In the genomic region with DNA sequence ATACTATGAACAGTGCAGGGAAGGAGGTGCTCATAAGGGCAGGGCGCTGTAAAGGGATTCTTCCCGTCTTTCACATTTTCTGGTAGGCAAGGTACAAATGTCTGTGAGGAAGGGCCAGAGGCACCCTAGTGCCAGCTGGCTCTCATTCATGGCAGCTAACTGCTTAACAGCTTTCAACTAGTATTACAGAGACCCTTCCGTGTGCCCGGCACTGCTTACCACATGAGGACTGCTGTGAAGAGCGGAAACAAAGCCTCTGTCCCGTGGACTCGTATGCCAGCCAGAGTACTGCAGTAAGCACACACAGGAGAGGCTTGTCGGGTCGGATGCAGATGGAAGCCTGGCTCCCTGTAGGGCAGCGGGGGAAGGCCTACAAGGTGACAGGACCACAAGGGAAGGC, we compare ENCODE assay signal across 15 mouse cellular contexts.
DNase-seq lines count a peak whose midpoint lies in the region; ATAC-seq lines count a peak whose summit lies in the region.
"Had no signal": no experiment of that assay in that cellular context is flagged by ENCODE, and none has a peak within 500 bp of the region (broad histone marks: within the 10 kb centered on the region; RNA-seq: fewer than 3 reads in every experiment).

No protein-coding gene starts in this region.

- no peaks in the 10 kb centered on the region for H3K9me3 ChIP-seq in hindbrain, embryonic 15.5 days
- H3K9me3 ChIP-seq in hindbrain, embryonic 12.5 days (replicated peaks), result no peaks in the 10 kb centered on the region
- H3K9me3 ChIP-seq in forebrain, embryonic 15.5 days, result no peaks in the 10 kb centered on the region
- H3K9me3 ChIP-seq: liver, embryonic 13.5 days had no signal

- peaks cover 26% of the 10 kb centered on the region for H3K4me1 ChIP-seq in hindbrain, embryonic 15.5 days (replicated peaks)
- H3K4me1 ChIP-seq in hindbrain, embryonic 12.5 days, result 0 out of 2 replicates have a peak, but pooled peaks cover 6% of the 10 kb centered on the region
- H3K4me1 ChIP-seq in forebrain, embryonic 15.5 days, result peaks cover 37% of the 10 kb centered on the region
- H3K4me1 ChIP-seq: liver, embryonic 13.5 days had no signal

- H3K4me2 ChIP-seq in hindbrain, embryonic 15.5 days, result no peak overlapping the region
- H3K4me2 ChIP-seq in hindbrain, embryonic 12.5 days (replicated peaks), result no peak overlapping the region
- H3K4me2 ChIP-seq in forebrain, embryonic 15.5 days (replicated peaks), result no peak overlapping the region
- H3K4me2 ChIP-seq: heart, embryonic 11.5 days; liver, embryonic 13.5 days had no signal

- no peak overlapping the region for H3K9ac ChIP-seq in hindbrain, embryonic 15.5 days
- no peak overlapping the region for H3K9ac ChIP-seq in hindbrain, embryonic 12.5 days
- no peak overlapping the region for H3K9ac ChIP-seq in forebrain, embryonic 15.5 days (replicated peaks)
- H3K9ac ChIP-seq: liver, embryonic 13.5 days had no signal

- no peak overlapping the region for H3K4me3 ChIP-seq in hindbrain, embryonic 15.5 days
- no peak overlapping the region for H3K4me3 ChIP-seq in hindbrain, embryonic 12.5 days
- H3K4me3 ChIP-seq in forebrain, embryonic 15.5 days, result no peak overlapping the region
- H3K4me3 ChIP-seq: liver, embryonic 13.5 days had no signal

- peak overlapping the region; percentile 42; the same call in 1 of the 2 replicates for H3K27ac ChIP-seq in hindbrain, embryonic 15.5 days (replicated peaks)
- no peak overlapping the region; the same call in 1 of the 2 replicates for H3K27ac ChIP-seq in hindbrain, embryonic 12.5 days
- peak overlapping the region; percentile 85 for H3K27ac ChIP-seq in forebrain, embryonic 15.5 days (replicated peaks)
- H3K27ac ChIP-seq: liver, embryonic 13.5 days; macrophage; stomach, postnatal 0 days had no signal

- WGBS in hindbrain, embryonic 15.5 days, result 53% methylated on average over 10 of the region's 10 CpGs
- WGBS in hindbrain, embryonic 12.5 days, result 73% methylated on average over 10 of the region's 10 CpGs
- WGBS in forebrain, embryonic 15.5 days, result 41% methylated on average over 10 of the region's 10 CpGs

- H3K36me3 ChIP-seq in hindbrain, embryonic 15.5 days, result no peaks in the 10 kb centered on the region
- H3K36me3 ChIP-seq in hindbrain, embryonic 12.5 days, result no peaks in the 10 kb centered on the region
- H3K36me3 ChIP-seq in forebrain, embryonic 15.5 days, result no peaks in the 10 kb centered on the region
- H3K36me3 ChIP-seq: liver, embryonic 13.5 days had no signal

- DNase-seq in right cerebral cortex, postnatal 10 days (ENCODE audit: low spot score in 2 of 2), result peak; percentile 49 to 58
- no peak for DNase-seq in right cerebral cortex, adult 18-20 months
- DNase-seq in heart, adult 11 months, result no peak
- DNase-seq: adrenal gland, adult 2 months; kidney, postnatal 10 days; layer of hippocampus, postnatal 36 days; liver, embryonic 13.5 days had no signal

- ATAC-seq in hindbrain, embryonic 15.5 days (ENCODE audit: low FRiP score, low read depth), result no peak
- ATAC-seq in hindbrain, embryonic 12.5 days (ENCODE audit: low FRiP score), result no peak
- ATAC-seq in forebrain, embryonic 15.5 days (replicated peaks), result peak; percentile 66
- ATAC-seq in CD4-positive, CD25-positive, alpha-beta regulatory T cell, adult 4 months, result no peak

- H3K27me3 ChIP-seq in hindbrain, embryonic 15.5 days, result no peaks in the 10 kb centered on the region
- H3K27me3 ChIP-seq in hindbrain, embryonic 12.5 days, result no peaks in the 10 kb centered on the region
- H3K27me3 ChIP-seq in forebrain, embryonic 15.5 days, result no peaks in the 10 kb centered on the region
- H3K27me3 ChIP-seq: CH12.LX; liver, embryonic 13.5 days had no signal

Comparison
In these comparisons a context has a peak if more than half of its experiments do, and no peak if none do; other contexts are left out.
1. DNase-seq: peak in right cerebral cortex, postnatal 10 days (2 of 2); none in right cerebral cortex, adult 18-20 months (single experiment) and heart, adult 11 months (single experiment).